Mouse (Mus musculus) adrenal gland (tissue): ENCODE data around the gene Bivm.

Experiments used
- intact Hi-C: fragments of 180-260 bp; cut with DNase I; formaldehyde crosslinking; loops from one replicate; pipeline ENCODE4 v1.15.1; 2025

Bivm gene

DNA sequence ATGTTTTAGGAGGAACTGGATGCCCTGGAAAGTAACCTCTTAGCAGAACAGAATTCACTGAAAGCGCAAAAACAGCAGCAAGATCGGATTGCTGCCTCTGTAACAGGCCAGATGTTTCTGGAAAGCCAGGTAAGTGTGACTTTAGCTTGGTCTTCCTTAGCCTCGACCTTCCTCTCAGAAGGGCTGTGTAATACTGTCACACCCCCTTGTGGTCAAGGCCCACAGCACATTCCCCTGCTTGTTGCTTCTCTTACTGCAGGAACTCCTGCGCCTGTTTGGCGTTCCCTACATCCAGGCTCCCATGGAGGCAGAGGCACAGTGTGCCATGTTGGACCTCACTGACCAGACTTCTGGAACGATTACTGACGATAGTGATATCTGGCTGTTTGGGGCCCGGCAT, 55.1 kb downstream of the Bivm start:
- intact Hi-C loops: no loop called here

DNA sequence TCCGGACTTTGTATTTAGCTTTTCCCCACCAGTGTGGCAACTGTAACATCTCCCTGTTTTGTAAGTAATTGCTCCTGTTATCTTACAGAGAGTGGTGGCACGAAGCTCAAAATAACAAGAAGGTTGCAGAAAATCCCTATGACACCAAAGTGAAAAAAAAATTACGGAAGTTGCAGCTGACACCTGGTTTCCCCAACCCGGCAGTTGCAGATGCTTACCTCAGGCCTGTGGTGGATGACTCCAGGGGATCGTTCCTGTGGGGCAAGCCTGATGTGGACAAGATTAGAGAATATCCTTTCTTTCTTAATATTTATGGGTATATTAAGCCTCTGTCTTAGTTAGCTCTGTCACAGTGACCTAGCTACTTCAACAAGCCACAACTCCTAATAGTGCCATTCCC, 59.3 kb downstream of the Bivm start:
- intact Hi-C loops: no loop called here

DNA sequence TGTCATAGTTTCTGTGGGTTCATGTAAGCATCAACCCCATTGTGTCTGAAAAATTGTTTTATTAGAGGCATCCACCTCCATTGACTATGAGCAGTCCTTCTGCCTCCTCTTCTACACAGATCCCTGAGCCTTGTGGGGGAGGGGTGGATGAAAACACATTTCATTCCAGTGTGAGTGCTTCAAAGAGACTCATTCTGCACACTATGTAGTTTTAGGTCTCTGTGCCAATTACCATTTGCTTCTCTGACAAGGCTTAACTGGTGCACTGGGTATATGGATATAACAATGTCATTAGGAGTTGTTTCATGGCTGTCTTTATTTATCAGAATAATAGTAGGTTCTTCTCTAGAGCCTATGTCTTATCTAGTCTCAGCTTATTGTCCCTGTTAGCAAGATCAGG, 67.6 kb downstream of the Bivm start:
- intact Hi-C loops: no loop called here
